Mouse (Mus musculus) spleen, postnatal 14 days (tissue): Measurements from ENCODE around the gene Fxyd3.

Experiments used
- DNase-seq, 2 experiments: peaks; one replicate each; pipeline ENCODE4 v3.0.0; 2021 to 2022; ENCODE audit warnings: low spot score in 2 of 2

Fxyd3 gene

GRCm38 (mm10) chr7:31072326-31072725, 4.2 kb downstream of the Fxyd3 start:
- no peak for DNase-seq

- DNase-seq: no peak
Observed at GRCm38 (mm10) chr7:31070324-31070723, 6.2 kb downstream of the Fxyd3 start.

DNA sequence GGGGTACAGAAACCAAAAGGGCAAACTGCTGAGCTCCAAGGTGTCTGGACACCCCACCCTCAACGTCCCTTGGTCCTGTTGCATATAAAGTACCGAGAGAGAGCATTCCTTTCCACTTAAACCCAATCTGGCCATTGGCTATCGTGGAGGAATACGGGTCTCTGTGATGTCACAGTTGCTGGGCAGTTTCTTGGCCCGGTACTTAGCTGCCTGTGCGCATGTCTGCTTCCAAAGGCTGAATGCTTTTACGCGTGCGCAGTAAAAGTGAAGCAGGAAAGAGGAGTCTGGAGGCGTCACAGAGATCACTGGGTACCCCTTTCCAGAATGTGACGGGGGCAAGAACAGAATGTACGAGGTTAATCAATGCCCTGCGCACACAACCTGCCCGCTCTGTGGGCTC, 7.0 kb downstream of the Fxyd3 start:
- no peak for DNase-seq

DNA sequence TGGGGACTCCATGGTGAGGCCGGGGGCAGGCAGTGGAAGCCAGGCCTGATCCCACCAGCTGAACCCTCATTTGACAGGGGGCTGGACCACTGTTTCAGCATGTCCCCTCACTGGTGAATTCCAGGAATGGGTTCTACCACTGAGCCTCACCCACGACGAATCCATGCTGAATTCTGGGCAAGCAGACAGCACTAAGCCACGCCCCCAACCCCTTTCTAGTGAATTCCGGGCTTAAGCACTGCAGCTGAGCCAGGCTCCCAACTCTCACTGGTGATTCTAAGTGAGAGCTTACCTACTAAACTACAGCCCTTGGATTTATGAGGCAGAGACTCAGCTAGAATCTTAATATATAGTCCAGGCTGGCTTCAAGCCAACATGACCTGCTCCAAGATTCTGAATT, 8.7 kb downstream of the Fxyd3 start:
- no peak for DNase-seq

DNA sequence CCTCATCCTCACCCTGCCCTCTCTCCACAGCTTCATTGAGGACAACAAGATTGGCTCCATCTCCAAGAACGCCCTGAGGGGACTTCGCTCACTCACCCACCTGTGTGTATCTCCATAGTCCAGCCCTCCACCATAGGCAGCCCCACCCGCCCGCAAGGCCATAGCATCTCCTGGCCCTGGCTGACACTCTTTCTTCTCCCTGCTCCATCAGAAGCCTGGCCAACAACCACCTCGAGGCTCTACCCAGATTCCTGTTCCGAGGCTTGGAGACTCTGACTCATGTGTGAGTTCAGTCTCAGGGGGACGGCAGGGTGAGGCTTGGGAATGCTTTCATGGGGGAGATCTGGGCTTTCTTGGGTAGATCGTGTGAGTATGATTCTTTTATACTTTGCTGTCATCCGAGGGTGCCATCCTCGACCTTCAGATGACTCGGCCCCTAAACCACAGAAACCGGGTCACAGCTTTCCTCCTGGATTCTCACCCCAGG, 13.4 kb downstream of the Fxyd3 start:
- no peak for DNase-seq

DNA sequence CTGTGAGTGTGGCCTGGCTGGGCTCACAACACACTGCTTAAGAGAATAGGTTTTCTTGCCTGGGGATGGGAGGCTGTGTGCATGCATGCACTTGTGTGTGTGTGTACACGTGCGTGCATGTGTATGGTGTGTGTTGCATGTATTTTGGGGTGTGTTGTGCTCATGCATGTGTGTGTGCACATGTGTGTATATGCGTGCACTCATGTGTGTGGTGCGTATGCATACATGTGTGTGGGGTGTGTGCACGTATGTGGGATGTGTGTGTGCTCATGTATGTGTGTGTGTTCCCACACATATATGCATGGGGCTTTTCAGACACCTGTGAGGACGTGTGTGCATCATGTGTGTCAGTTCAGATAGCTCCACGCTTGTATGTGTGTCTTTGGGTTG, 15.9 kb downstream of the Fxyd3 start:
- no peak for DNase-seq

DNA sequence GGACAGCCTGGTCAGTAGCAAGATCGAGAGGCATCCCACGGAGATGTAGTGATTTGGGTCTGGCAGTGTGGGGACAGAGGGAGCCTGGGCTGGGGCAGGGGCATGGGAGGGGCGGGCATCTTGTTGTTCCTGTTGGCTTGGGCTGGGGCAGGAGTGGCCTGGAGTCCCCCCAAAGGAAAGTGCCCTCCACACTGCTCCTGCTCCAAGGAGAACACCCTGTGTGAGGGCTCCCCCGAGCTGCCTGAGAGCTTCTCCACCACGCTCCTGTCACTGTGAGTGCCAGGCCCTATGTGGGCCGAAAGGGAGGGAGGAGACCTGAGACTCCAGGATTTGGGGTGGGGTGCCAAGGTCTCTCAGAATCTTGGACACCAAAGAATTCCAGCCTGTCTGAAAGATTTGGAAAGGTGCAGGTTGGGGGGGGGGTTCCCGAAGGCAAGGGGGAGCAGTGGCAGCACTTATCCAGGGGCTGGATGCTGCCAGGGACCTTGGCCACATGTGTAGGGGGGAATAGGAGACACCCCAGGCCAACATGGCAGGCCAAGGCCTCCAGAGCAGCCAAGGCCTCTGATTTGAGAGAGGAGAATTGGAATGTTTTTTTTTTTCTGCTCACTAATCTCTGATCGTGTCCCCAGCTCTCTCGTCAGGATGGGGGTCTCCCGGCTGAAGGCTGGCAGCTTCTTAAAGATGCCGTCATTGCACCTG, 16.4 kb downstream of the Fxyd3 start:
- no peak for DNase-seq

DNA sequence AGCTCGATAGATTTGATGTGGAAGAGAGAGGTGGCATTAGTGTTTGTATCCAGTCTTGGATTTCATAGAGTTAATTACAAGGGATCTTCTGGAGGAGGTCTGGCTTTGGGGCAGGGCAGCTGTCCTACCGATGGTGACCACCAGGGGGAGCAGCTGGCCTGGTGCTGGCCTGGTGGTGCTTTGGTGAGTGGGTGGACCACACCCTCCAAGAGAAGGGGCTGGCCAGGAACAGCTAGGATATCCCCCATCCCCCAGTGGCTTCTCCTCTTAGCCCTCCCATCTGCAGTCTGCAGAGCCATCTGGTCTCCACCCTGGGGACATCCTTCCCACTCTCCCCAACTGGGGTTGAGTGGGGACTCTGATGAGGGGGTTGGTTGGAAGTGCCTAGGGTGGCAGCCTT, 17.4 kb downstream of the Fxyd3 start, which contains the start of gene Lgi4:
TSS of gene Lgi4 (plus strand) at position 235 of the 400 bp plus-strand sequence.
- peak; percentile 40 to 71 for DNase-seq

GRCm38 (mm10) chr7:31058211-31058610, 18.3 kb downstream of the Fxyd3 start:
- no peak for DNase-seq

- no peak for DNase-seq
Observed at GRCm38 (mm10) chr7:31057730-31058129, 18.8 kb downstream of the Fxyd3 start.

- no peak for DNase-seq
Observed at GRCm38 (mm10) chr7:31057071-31057470, 19.4 kb downstream of the Fxyd3 start, which contains the start of gene Fxyd1. TSS of gene Fxyd1 (minus strand) at chr7:31057199.

DNA sequence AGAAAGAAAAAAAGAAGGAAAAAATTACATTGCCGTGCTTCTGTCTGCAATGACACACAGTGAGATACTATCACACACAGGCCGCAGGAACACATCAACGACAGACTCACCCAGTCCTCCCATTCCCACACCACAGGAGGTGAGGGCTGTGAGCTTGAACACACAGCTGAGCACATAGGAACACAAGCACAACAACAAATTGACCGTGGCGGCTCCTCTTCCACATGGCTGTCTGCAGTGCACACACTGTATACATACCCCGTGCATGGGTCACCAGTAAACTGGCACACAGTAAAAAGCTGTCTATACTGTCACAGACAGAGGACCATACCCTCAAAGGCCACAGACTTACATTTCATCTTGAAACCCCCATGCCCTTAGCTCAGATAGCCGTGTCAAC, 20.1 kb downstream of the Fxyd3 start:
- DNase-seq: no peak

DNA sequence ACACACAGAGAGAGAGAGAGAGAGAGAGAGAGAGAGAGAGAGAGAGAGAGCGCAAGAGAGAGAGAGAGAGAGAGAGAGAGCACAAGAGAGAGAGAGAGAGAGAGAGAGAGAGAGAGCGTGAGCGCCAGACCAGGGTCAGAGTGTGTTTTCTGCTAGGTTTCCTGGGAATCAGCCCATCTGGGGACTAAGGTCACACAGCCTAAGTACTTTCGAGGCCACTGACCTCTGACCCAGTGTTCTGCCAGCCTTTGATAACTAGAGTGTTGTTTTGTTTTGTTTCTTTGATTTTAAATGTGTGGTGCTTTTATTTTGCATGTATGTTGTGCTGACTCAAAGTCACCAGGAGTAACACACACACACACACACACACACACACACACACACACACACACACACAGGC, 20.6 kb downstream of the Fxyd3 start:
- DNase-seq: no peak

DNA sequence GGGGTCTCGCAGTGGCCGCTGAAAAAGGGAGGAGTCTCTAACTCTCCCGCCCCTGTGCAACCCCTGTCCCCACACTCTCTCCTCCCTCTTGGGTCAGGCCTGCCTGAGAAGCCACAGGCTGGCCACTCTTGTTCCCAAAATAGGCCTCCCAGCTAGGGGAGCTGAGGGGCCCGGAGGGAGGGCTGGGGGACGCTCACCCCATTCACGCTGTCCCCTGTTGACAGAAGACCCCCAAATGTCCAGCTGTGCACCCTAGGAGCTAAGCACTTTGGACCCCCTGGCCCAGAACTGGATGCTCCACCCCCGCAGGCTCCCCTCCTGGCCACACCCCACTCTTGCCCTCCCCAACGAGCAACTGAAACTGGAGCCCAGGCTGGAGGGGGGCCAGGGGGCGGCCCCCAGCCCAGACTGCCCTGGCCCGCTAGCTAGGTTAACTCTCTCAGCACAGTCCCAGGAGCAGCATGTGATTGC, 21.1 kb downstream of the Fxyd3 start:
- DNase-seq: no peak

DNA sequence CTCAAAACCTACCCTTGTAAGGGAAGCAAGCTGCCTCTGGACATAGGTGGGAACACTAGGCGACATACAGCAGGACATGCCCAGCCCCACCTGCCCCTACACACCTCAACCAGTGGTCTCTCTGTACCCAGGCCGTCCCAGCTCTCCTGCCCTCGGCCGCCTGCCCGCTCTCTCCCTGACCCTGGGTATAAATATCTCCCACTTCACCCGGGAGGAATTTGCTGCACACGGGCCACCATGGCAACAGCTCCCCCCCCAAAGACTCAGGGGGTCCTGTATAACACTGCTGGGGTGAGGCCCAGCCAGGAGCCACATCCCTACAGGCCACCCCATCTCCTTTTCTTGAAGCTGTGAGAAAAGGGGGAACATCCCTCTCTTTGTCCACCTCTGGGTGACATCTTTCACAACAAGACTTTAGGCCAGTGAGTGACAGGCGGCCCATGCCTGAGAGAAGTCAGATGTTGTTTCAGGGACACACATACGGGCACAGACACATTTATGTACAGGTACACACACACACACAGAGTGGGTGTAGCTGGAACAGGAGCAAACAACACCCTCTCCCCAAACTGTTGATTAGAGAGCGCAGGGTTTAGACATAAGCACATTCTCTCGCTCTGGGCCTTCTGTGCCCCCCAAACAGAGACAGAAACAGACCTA, 21.7 kb downstream of the Fxyd3 start:
- DNase-seq: no peak

DNA sequence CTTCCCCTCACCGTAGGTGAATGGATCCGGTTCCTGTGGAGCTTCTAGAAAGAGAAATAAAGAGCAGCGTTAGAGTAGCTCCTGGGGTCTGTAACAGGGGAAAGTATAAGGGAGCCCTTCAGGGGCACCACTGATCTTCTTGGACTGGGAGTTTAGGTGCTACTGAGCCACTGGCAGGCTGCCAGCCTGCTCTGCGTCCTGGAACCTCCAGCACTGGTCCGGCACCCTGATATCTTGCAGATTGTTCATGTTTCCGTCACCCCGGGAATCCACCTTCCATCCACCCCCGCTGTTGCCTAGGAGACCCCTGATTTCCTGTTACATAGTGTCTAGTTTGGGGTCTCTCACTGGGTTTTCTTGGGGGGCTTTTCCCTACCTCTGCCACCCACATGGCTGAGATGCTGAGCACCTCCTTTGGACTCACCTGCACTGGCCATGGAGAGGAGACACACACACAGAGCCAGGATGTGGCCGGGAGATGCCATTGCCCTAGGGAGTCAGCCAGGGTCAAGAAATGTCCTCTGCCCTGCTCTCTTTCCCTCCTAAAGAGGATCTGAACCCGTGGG, 22.5 kb downstream of the Fxyd3 start:
- DNase-seq: no peak

DNA sequence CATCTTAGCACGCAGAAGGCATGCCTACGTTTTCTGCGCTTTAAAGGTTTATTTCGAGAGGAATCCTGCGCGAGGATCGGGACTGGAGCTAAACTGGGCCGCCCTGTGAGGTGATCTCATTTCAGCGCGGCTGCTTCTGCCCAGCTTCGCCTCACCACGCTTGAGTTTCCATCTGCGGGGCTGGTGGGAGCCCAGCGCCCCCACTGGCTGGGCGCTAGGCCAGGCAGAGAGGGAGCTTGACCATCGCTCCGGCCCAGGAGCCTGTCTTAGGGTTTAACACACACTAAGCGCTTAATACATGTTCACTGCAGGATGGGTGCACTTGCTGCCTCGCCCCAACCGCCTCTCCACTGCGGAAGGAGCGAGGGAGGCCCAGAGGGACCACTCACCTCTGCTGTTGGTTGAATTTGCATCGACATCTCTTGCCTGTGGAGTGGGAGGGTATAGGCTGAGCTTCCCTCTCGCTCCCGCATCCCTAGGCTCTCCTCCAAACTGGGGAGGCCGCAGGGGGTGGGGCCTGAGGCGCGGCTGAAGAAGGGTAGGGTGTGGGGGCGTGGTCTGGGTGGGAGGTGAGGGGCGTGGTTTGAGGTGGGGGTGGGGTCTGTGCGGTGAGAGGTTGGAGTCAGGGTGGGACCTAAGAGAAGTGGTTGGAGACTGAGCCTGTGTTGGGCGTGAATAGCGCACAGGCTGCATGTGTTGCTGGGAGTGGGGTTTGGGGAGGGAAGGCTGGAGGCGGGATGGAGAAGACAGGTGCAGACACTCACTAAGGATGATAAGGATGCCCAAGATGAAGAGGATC, 23.7 kb downstream of the Fxyd3 start:
- no peak for DNase-seq

DNA sequence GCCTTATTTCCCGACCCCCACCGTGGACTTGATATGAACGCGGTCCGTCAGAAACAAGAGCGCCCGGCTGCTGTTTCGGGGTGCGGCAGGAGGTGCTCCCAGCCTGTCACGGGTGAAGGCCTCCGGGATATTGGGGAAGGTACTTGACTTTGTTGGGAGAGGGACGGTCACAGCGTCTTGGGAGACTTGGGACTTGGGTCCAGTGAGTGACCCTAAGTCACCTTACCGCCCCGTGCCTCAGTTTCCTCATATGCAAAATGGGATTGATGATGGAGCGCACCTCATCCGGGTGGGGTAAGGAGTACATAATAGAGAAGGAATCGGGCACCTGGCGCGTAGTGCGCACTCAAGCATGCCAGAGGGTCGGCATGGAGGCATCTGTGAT, 24.3 kb downstream of the Fxyd3 start:
- DNase-seq: no peak

GRCm38 (mm10) chr7:31051321-31052021, 25.0 kb downstream of the Fxyd3 start, which contains the start of gene Fxyd7:
TSS of gene Fxyd7 (minus strand) at chr7:31051467.
- no peak for DNase-seq

DNA sequence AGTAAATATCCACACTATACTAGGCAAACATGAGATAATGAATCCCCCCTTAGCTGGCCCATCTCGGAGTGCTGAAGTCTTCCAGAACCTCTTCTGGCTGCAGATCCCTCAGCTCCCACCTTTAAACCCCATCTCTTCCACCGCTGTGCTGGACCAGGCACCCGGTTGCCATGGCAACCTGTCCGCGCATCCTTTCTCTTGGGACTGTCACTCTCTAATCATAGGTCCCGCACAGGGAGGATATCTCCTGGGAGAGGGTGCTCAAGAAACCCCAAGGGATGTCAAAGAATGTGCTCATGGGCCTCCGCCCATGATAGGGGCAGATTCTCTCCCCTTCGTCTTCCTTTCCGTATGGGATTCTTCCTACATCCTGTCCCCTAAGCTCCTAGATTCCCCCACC, 25.6 kb downstream of the Fxyd3 start:
- no peak for DNase-seq

GRCm38 (mm10) chr7:31050487-31050886, 26.0 kb downstream of the Fxyd3 start:
- DNase-seq: no peak
